Mouse (Mus musculus): ENCODE measurements around the gene Gm17651. TPM values are rescaled to one million over a fixed set of nuclear protein-coding genes. Genes with fewer than 3 reads are reported as not detected.

Gene Gm17651
- not detected in 2 replicates for polyA plus RNA-seq (2012; rRNA removed)

DNA sequence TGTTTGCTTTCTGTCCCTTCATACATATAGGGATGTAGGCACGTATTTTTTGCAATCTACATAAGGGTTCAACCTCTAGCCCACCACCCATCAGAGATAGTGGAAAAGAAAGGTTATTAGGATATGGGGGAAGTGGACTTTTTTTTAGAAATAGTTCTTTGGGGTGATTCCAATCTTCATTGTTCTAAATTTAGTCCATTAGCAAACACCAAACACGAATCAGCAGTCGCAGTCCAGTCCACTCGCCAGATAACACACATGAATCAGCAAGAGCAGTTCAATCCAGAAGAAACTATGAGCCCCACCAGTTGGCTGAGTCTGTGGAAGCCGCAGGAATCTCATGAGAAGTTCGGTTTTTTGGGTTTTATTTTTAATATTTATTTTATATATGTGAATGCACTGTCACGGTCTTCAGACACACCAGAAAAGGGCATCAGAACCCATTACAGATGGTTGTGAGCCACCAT lies at the start of gene Gm17651:
Gm17651 (minus strand) TSS at position 51 of the 467 bp plus-strand sequence.

DNA sequence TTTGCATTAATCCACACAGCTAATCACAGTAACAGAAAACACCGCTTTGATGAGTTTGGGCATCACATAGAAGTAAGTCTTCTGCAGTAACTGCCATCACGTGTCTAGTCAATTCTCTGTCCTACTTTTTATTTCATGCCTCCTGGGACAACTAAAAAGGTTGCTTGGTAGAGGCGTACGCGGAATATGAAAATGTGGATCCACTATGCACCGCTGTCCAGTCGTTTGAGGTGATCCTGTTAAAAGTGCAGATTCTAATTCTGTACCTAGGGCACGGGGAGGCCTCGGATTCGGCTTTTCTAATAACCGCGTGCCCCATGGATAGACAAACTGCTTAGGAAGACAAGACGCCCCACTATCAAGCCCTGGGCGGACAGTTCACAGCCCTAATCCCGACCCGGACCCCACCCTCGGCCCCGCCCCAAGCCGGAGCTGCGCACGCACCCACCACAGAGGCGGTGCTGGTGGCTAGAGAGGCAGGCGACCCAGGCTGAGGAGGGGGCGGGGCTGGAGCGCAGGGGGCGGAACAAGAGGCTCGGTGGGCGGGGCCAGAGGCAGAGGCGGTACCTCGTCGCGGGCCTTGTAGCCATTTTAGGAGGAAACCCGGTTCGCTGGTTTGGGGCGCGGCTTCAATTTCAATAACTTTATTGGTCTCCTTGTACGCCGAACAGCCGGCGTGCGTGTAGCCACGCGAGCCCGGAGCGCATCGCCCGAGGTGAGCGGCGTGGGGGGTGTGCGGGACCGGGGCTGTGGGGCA lies 16.7 kb downstream of the Gm17651 start, which contains the start of gene Prkab2:
Prkab2 (plus strand) TSS at position 539 of the 757 bp plus-strand sequence.

DNA sequence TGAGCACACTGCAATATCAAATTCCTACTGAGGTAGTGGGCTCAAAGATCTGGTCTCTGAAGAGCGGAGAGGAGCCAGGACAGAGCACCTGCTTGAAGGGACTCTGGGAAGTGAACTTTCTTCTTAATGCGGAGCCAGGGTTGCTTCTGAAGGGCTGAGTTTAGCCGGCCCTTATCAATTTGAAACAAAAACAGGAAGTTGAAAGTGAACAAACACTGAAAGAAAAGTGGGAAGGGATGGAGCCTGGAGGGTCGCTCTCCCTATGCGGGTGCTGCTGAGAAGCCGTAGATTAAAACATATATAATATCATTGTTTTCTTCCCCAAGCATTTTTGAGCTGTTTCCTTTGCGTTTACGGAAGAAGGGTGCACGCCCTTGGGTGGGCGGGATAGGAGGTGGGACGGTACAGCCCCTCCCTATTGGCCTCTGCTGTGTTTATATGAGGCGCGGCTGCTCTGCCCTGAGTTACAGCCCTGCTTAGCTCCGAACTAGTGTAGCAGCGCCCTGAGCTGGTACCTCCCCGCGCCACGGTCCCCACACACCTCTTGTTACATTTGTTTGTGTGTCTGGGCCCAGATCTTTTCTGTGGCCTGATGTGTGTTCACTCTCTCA lies 46.0 kb downstream of the Gm17651 start, which contains the start of gene Fmo5:
Fmo5 (plus strand) TSS at position 414 of the 611 bp plus-strand sequence.

Other genes starting within 250 kb of the Gm17651 start
- gene Chd1l, start 64.5 kb downstream of the Gm17651 start, polyA plus RNA-seq (2012; rRNA removed): 2.3 and 3.0 TPM in 2 replicates
- gene Fmo5, start 45.9 kb downstream of the Gm17651 start, polyA plus RNA-seq (2012; rRNA removed): 5.2 and 9.9 TPM in 2 replicates
- gene Prkab2, start 16.5 kb downstream of the Gm17651 start, polyA plus RNA-seq (2012; rRNA removed): 4.3 and 4.6 TPM in 2 replicates
- gene Pde4dip, start 214.0 kb upstream of the Gm17651 start, polyA plus RNA-seq (2012; rRNA removed): 18.0 and 19.8 TPM in 2 replicates
- 27.5 and 35.6 TPM in 2 replicates for gene Sec22b, start 226.5 kb upstream of the Gm17651 start, polyA plus RNA-seq (2012; rRNA removed)